Mouse (Mus musculus) heart, embryonic 10.5 days (tissue): ENCODE measurements around the gene Abhd18. TPM values are rescaled to one million over a fixed set of nuclear protein-coding genes. Genes with fewer than 3 reads are reported as not detected.
"Not testable (repeated sequence)": the region's sequence is repeated elsewhere in the genome, so short reads cannot be mapped to it uniquely, and the experiment has no call there.

Experiments used
- DNase-seq: peaks from one replicate; pipeline ENCODE4 v3.0.0-alpha.2; 2017; ENCODE audit warnings: low spot score
- H3K27ac ChIP-seq: fragments of 300-500 bp; sonication (generic); 2 replicates; pipeline ENCODE4 v1.5.1; 2016; ENCODE audit warnings: mild to moderate bottlenecking
- H3K27me3 ChIP-seq: fragments of 300-500 bp; sonication (generic); 2 replicates; pipeline ENCODE4 v1.6.1; 2016; ENCODE audit warnings: mild to moderate bottlenecking; ENCODE audit not compliant: poor library complexity, insufficient read depth, severe bottlenecking
- H3K36me3 ChIP-seq: fragments of 300-500 bp; sonication (generic); 2 replicates; pipeline ENCODE4 v1.6.1; 2016; ENCODE audit warnings: mild to moderate bottlenecking, moderate library complexity
- H3K4me1 ChIP-seq: fragments of 300-500 bp; sonication (generic); 2 replicates; pipeline ENCODE4 v1.6.1; 2016; ENCODE audit warnings: mild to moderate bottlenecking
- H3K4me3 ChIP-seq: fragments of 300-500 bp; sonication (generic); 2 replicates; pipeline ENCODE4 v1.5.1; 2016; ENCODE audit warnings: mild to moderate bottlenecking, moderate library complexity
- H3K9me3 ChIP-seq: fragments of 300-500 bp; sonication (generic); 2 replicates; pipeline ENCODE4 v1.6.1; 2016; ENCODE audit warnings: mild to moderate bottlenecking, moderate library complexity
- WGBS: fragments of 180-500 bp; shearing (Covaris S2); methylation state at CpG from one replicate; pipeline ENCODE4 v1.1.7; 2016; 5-methylcytosine and 5-hydroxymethylcytosine counted together
- polyA plus RNA-seq: library from polyadenylated mRNA; unstranded; fragments of >200 nt; fragmentation: Nextera tagmentation; extraction: Ambion mirVana; gene quantifications from 2 replicates; pipeline ENCODE4 v1.2.1, GENCODE M21; 2016

Abhd18 gene
- 8.8 and 12.2 TPM in 2 replicates for polyA plus RNA-seq

DNA sequence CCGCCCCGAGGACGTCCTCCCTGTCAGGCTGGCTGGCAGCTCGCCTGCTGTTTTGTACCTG, at the start of gene Abhd18:
Gene Abhd18, plus strand, starts transcription at position 14 of the 61 bp plus-strand sequence.
- 0% methylated on average over 2 of the region's 4 CpGs for WGBS
- DNase-seq, H3K36me3 ChIP-seq, H3K9me3 ChIP-seq, H3K27me3 ChIP-seq, H3K4me1 ChIP-seq: not testable (repeated sequence)
- peak within 1 kb of the TSS; percentile 59 for H3K4me3 ChIP-seq
- peak within 1 kb of the TSS; percentile 85 for H3K27ac ChIP-seq

DNA sequence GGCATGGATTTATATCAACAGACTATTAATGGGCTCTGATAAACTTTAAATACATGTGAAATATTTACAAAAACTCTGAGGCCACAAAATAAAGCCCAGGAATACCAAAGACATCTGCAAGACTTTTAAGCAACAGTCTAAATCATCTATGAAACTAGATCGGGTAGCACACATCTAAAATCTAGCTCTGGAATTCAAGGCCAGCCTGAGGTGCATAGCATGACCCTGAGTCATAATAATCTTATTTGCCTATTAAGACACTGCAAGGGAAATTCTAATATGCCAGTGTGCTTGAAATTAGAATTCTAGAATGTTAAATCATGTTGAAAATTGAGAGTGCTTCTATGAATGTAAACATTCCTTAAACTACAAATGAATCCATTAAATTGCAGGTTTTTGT, 48.7 kb upstream of the Abhd18 start:
- H3K27ac ChIP-seq, result no peak overlapping the region
- H3K27me3 ChIP-seq, result no peaks in the 10 kb centered on the region
- no peaks in the 10 kb centered on the region for H3K9me3 ChIP-seq
- peaks cover 12% of the 10 kb centered on the region for H3K36me3 ChIP-seq
- peaks cover 9% of the 10 kb centered on the region; the same call in 1 of the 2 replicates for H3K4me1 ChIP-seq
- no peak for DNase-seq
- 65% methylated on average over 1 of the region's 1 CpGs for WGBS
- no peak overlapping the region for H3K4me3 ChIP-seq

DNA sequence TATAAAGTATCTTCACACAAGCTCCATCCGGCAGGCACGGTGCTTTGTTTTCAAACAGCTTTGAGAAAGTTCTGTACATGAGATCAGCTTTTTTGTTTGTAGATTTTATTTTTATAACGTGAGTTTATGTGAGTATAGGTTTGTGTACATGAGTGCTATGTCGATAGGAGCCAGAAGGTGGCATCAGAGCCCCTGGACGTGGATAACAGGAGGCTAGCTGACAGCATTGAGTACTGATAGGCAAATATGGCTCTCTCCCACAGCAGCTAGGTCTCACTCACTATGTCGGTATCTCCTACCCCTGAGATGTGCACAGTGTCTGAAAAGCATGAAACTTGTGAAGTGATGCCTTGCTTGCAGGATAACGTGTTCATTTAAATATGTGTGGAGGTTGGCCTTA, 48.3 kb upstream of the Abhd18 start:
- DNase-seq, result peak; percentile 77
- WGBS, result 36% methylated on average over 7 of the region's 7 CpGs

DNA sequence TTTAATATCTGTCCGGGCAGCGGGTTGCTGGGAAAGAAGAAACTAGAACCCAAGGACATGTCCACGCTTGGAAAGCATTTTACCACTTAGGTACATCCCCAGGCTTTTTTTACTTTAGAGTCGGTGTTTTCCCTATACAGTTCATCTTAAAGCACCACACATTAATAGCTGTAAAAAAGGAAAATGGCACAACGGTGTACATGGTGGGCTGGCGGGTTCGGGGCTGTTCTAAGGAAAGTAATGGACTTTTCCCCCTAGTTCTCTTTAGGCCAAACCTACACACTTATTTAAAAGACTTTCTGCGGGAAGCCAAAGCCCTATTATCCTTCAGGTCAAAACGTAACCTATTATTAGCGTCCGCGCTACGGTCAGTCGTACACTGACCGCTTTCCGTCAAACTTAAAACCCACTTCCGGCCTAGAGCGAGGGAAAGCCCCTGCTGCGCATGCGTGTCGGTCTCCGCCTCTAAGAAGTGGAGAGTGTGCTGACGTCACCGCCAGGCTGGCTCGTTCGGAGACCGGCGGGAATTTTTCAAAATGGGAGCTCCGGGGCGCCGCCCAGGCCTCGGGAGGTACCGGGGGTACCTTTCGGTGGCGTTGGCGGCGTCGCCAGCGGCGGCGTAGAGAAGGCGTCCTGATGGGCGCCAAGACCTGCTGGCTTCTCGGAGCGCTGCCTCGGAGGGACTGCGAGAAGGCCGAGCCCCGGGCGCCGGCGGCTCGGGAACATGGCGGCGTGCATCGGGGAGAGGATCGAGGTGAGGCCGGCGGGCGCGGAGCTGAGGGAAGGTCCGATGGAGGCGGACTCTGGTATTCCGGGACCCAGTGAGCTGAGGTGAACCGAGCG, 47.0 kb upstream of the Abhd18 start, which contains the start of gene Plk4:
Gene Plk4, plus strand, starts transcription at position 490 of the 843 bp plus-strand sequence.
- Histone ChIP-seq H3K9me3 (no peaks in the 10 kb centered on the region), H3K4me1 (peaks cover 9% of the 10 kb centered on the region; the same call in 1 of the 2 replicates), H3K4me3 (peak within 1 kb of the TSS; percentile 96), H3K27me3 (no peaks in the 10 kb centered on the region), H3K27ac (peak within 1 kb of the TSS; percentile 93), H3K36me3 (peaks cover 25% of the 10 kb centered on the region)
- DNase-seq, result peak; percentile 97
- 2% methylated on average over 66 of the region's 66 CpGs for WGBS

More for the DNA sequence above, 48.3 kb upstream of the Abhd18 start:
- Histone ChIP-seq H3K27ac (no peak overlapping the region), H3K27me3 (no peaks in the 10 kb centered on the region), H3K4me1 (peaks cover 9% of the 10 kb centered on the region; the same call in 1 of the 2 replicates), H3K4me3 (no peak overlapping the region), H3K9me3 (no peaks in the 10 kb centered on the region), H3K36me3 (peaks cover 14% of the 10 kb centered on the region)

DNA sequence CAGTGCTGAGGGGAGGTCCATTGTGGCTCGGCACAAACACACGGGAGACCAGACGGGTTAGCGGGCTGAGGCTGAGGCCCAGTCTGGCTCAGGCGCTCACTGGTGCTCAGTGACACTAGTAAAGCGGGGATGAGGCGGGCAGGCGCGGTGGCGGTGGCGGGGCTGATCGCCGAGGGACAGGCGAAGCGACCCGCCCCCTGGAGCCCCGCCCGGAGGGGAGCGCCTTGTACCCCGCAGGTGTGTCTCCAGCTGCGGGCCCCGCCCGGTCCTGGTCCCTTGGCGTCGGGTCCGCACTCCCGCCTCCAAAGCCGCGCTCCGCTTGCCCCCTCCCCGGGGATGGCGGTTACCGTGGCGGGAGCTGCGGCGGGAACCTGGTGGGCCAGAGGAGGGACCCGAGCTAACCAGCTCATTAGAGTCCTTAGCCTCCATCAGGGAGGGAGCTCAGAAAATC, 46.4 kb upstream of the Abhd18 start:
- H3K9me3 ChIP-seq, result no peaks in the 10 kb centered on the region
- H3K4me3 ChIP-seq, result peak overlapping the region; percentile 96
- peaks cover 32% of the 10 kb centered on the region for H3K36me3 ChIP-seq
- peak overlapping the region; percentile 93 for H3K27ac ChIP-seq
- no peaks in the 10 kb centered on the region for H3K27me3 ChIP-seq
- 0% methylated on average over 37 of the region's 37 CpGs for WGBS
- peaks cover 9% of the 10 kb centered on the region; the same call in 1 of the 2 replicates for H3K4me1 ChIP-seq
- DNase-seq, result peak; percentile 86

DNA sequence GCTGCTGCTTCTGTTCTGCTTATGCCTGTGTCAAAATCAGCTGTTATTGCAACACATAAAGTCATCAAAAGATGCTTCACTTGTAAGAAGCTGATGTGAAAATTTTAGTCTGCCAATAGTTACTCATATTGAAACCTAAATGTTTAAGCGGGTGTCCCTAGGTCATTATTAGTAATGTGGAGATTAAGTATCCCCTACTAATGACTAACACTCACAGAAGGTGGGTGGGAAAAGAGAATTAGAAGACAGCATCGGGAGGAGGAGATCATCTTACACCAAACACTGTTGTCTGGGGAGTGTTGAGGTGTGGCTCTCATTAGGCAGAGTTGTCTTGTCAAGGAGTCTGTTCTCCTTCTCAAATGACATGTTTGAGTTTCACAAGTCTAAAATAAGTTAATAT, 39.9 kb upstream of the Abhd18 start:
- WGBS, result 64% methylated on average over 2 of the region's 2 CpGs
- H3K9me3 ChIP-seq, result no peaks in the 10 kb centered on the region
- H3K4me1 ChIP-seq, result no peaks in the 10 kb centered on the region
- H3K36me3 ChIP-seq, result peaks cover 76% of the 10 kb centered on the region
- DNase-seq, result no peak
- no peaks in the 10 kb centered on the region for H3K27me3 ChIP-seq
- H3K4me3 ChIP-seq, result no peak overlapping the region
- H3K27ac ChIP-seq, result no peak overlapping the region

DNA sequence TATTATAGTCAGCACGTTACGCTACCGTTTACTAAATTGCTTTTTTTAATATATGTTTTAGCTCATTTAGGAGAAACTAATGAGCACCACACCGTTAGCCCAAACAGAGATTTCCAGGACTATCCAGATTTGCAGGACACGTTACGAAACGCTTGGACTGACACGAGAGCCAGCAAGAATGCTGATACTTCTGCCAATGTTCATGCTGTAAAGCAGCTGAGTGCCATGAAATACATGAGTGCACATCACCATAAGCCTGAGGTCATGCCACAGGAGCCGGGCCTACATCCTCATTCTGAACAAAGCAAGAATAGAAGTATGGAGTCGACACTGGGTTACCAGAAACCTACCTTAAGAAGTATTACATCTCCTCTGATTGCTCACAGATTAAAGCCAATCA, 38.1 kb upstream of the Abhd18 start:
- H3K9me3 ChIP-seq, result no peaks in the 10 kb centered on the region
- H3K27me3 ChIP-seq, result no peaks in the 10 kb centered on the region
- H3K4me1 ChIP-seq, result no peaks in the 10 kb centered on the region
- WGBS, result 97% methylated on average over 10 of the region's 10 CpGs
- DNase-seq, result no peak
- H3K4me3 ChIP-seq, result no peak overlapping the region
- H3K27ac ChIP-seq, result no peak overlapping the region
- peaks cover 82% of the 10 kb centered on the region for H3K36me3 ChIP-seq

DNA sequence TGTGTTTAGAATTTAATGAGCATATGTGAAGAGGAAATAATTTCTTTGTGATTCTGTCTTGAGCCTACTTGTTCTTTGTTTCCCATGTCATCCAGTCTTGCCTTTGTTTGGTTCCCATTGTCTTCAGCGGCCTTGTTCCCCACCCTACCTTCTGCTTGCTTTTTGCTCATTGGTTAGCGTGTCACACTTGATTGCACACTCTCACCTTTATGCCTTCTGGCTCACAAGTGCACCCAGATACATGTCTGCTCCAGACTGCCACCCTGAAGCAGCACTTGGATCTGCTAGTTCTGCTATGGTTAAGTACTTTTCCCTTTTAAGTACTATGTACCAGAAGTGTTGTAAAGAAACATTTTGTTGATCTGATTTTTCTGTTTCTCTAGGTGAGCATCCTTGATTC, 36.9 kb upstream of the Abhd18 start:
- Histone ChIP-seq H3K36me3 (peaks cover 84% of the 10 kb centered on the region), H3K4me3 (no peak overlapping the region), H3K4me1 (no peaks in the 10 kb centered on the region), H3K27ac (no peak overlapping the region), H3K27me3 (no peaks in the 10 kb centered on the region), H3K9me3 (no peaks in the 10 kb centered on the region)
- DNase-seq, result no peak
- 94% methylated on average over 2 of the region's 2 CpGs for WGBS

DNA sequence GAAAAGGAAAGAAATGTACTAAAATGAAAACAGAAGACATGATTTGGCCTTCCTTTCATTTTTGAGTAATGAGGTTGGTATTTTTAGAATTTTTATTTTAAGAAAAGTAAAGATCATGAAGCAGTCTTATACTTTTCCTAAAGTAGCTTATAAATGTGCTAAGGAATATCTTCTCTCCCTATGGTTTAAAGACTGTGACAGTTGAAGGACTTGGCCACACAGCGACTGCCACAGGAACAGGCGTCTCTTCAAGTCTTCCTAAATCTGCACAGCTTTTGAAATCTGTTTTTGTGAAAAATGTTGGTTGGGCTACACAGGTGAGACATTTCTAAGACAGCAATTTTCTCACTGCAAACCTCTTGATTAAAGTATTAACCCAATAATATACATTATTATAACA, 33.5 kb upstream of the Abhd18 start:
- Histone ChIP-seq H3K27ac (no peak overlapping the region), H3K36me3 (peaks cover 92% of the 10 kb centered on the region), H3K4me3 (no peak overlapping the region), H3K9me3 (no peaks in the 10 kb centered on the region), H3K4me1 (no peaks in the 10 kb centered on the region), H3K27me3 (no peaks in the 10 kb centered on the region)
- no peak for DNase-seq
- WGBS, result 88% methylated on average over 2 of the region's 2 CpGs

DNA sequence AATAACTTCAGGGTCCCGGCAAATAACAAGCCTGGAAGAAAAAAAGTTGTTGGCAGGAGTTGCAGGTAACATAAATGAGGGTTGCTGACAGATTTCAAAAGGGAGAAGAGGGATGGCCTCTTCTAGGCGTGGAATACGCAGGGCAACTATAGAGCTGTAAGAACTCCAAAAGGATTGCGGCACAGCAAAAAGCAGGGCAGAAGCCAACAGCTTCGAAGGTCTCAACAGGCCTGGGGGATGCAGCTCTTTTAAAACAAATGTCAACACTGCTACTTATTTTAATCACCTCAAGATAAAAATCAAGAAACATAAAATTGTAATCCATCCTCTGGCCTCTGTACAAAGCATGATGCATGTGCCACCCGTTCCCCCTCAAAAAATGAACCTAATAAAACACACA, 1.2 kb upstream of the Abhd18 start:
- not testable (repeated sequence) for H3K9me3 ChIP-seq, DNase-seq, H3K27me3 ChIP-seq, H3K36me3 ChIP-seq, H3K27ac ChIP-seq, H3K4me1 ChIP-seq
- 91% methylated on average over 5 of the region's 6 CpGs for WGBS
- 0 out of 2 replicates have a peak overlapping the region, but pooled peaks have one; percentile 59 for H3K4me3 ChIP-seq

DNA sequence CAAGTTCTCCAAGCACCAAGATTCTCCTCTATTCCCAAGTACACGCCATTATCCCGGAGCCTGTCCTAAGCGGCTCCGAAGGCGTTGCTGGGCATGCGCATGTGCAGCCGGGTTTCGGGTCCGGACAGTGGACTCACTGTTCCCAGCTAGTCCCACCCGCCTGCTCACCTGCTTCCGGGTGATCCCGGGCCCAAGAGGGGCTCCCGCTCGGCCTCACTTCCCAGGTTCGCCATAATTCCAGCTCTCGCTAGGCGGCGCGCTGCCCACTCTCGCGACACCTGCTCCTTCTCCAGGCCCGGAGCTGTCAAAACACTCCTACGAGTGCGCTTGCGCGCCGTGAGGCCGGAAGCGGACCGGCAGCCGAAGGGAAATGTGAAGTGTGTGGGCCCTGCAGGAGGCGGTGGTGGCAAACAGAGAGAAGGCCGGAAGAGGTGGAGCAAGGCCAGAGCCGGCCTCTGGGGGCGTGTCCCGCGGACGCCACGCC, 255 bp upstream of the Abhd18 start, which contains the start of gene Mfsd8:
Gene Mfsd8, minus strand, starts transcription at position 414 of the 484 bp plus-strand sequence.
- H3K27me3 ChIP-seq, H3K9me3 ChIP-seq, H3K4me1 ChIP-seq, H3K36me3 ChIP-seq: not testable (repeated sequence)
- Histone ChIP-seq H3K4me3 (peak within 1 kb of the TSS; percentile 59), H3K27ac (peak within 1 kb of the TSS; percentile 85)
- DNase-seq, result peak; percentile 99
- under 1% methylated on average over 39 of the region's 39 CpGs for WGBS

DNA sequence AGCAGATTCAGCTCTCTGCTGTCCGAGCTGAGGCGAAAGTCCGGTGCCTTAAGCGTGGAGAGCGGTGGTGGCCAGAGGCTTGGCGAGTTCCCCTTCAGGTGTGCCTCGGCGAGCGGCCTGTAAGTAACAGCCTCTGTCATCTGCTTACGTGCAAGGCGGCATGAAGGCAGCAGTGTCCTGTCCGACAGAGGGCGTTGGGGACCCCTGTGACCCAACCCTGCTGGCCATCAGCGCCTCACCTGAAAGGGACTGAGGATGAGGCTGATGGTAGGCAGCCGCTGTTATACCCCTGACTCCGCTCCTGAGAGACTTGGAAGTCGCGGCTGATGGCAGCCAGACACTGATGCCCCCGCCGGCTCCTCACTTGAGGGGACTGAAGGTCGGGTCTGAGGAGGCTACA, 248 bp downstream of the Abhd18 start:
- not testable (repeated sequence) for H3K36me3 ChIP-seq, H3K27me3 ChIP-seq, H3K4me1 ChIP-seq, H3K9me3 ChIP-seq
- Histone ChIP-seq H3K27ac (peak overlapping the region; percentile 72), H3K4me3 (peak overlapping the region; percentile 59)
- 1% methylated on average over 20 of the region's 21 CpGs for WGBS
- DNase-seq, result peak; percentile 88

DNA sequence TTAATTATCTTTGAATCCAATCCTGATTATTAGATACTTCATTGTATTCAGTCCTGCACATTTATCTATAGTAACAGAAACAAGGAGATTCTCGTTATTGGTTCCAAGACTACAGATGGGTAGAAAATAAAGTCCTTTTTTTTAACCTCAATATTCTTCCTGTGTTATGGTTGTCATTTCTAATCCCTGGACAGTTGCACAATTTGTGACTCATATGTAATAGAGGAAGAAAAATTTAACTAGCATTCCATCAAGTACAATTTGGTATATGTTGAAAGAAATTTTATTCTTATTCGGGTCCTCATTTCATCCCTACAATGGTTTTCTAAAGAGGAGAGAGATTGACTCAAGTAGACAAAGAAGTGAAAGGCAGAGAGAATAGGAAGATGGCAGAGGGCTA, 1.2 kb downstream of the Abhd18 start:
- H3K36me3 ChIP-seq, DNase-seq, H3K4me1 ChIP-seq, H3K27ac ChIP-seq, H3K9me3 ChIP-seq, H3K4me3 ChIP-seq, H3K27me3 ChIP-seq: not testable (repeated sequence)
- WGBS, result 89% methylated on average over 2 of the region's 2 CpGs
